Mouse (Mus musculus): ENCODE results near the gene P4ha1. TPM values are rescaled to one million over a fixed set of nuclear protein-coding genes. Genes with fewer than 3 reads are reported as not detected.

The P4ha1 gene
- polyA plus RNA-seq (2012; rRNA removed): 8.3 and 8.4 TPM in 2 replicates

DNA sequence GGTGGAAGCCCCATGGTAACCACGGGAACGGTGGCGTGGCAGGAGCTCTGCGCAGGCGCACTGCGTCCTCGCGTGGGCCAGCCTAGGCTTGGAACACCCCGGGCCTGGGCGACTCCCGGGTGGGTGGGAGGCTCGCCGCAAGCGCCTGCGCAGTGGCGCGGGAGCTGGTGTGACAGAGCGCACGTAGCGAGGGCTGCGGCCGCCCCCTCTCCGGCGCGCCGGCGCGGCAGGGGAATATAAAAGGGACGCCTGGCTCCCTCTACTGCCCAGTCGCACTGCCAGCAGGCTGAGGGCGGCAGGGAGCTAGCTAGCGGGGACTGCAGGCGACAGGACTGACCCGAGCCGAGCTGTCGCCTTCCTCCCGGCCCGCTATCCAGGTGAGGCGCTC, at the start of gene P4ha1:
Gene P4ha1 (plus strand): TSS at position 197 of the 388 bp plus-strand sequence.

DNA sequence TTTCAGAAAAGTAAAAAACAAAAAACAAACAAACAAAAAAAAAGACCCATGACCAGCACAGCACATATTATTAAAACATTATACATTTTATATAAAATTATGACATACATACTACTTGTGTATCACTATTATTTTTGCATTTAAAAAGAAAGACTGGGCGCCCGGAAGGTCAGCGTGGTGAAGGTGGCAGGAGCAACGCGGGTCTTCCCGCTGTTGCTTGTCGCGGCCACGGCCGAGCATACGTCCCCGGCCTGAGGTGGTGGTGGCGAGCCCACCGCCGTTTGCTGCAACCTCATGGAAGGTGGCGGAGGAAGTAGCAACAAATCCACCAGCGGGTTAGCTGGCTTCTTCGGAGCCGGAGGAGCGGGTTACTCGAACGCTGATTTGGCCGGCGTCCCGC, 72.4 kb downstream of the P4ha1 start, which contains the start of gene Gm10273:
Gene Gm10273 (plus strand): TSS at position 172 of the 400 bp plus-strand sequence.

DNA sequence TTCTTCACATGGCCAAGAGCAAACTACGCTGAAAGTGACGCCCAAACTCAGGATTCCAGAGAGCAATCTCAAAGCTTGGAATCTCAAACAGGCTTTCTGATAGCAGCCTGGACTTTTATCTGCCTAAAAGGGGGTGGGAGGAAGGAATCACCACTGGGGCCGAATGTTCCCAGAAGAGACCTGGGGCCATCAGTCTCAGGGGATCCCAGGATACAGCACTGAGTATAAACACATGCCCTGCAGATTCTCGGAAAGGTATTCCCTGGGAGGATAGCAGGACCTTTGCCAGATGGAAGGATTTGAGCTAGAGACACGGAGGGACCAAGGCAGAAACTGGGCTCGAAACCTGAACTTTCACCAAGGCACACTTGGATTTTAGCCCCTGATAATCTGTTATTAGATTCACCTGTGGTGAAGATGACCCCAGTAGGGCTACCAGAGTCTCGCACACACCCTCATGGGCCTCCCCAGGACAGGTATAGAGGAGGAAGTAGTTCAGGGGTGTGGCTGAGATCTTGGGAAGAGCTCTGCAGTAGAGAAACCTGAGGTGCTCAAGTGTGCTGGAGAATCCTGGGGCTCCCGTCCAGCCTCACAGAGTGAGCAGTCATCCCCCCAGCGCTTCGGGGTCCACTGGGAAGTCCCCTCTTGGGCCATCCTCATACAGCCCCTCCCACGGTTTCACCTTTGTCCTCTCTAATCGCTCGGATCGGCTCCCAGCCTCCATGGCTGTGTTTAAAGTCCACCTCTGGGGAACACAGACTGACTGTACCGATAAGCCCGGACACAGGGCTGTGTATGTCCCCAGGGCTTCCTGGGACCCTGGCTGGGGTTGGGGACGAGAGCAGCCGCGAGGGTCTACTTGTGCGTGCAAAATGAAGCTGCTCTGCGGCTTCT, 80.0 kb downstream of the P4ha1 start, which contains the start of gene Pla2g12b:
Gene Pla2g12b (plus strand): TSS at position 762 of the 894 bp plus-strand sequence.

Other genes starting within 250 kb of the P4ha1 start
- gene Sept10, start 101.4 kb upstream of the P4ha1 start, polyA plus RNA-seq (2012; rRNA removed): 11.8 and 11.9 TPM in 2 replicates
- gene Sowahc, start 101.3 kb upstream of the P4ha1 start, polyA plus RNA-seq (2012; rRNA removed): 1.9 TPM in 2 replicates
- gene Gm10273, start 72.3 kb downstream of the P4ha1 start, polyA plus RNA-seq (2012; rRNA removed): 4.4 and 5.8 TPM in 2 replicates
- 33.9 and 37.0 TPM in 2 replicates for gene Pla2g12b, start 80.4 kb downstream of the P4ha1 start, polyA plus RNA-seq (2012; rRNA removed)
- gene Oit3, start 118.5 kb downstream of the P4ha1 start, polyA plus RNA-seq (2012; rRNA removed): 29.2 and 29.5 TPM in 2 replicates